Mouse (Mus musculus): ENCODE data around the gene Ttc23. TPM values are rescaled to one million over a fixed set of nuclear protein-coding genes. Genes with fewer than 3 reads are reported as not detected.
A peak's percentile ranks its signal among the peaks of the same experiment; 100 is the strongest.

The Ttc23 gene
- polyA plus RNA-seq, 1 experiment = 2.2 TPM

DNA sequence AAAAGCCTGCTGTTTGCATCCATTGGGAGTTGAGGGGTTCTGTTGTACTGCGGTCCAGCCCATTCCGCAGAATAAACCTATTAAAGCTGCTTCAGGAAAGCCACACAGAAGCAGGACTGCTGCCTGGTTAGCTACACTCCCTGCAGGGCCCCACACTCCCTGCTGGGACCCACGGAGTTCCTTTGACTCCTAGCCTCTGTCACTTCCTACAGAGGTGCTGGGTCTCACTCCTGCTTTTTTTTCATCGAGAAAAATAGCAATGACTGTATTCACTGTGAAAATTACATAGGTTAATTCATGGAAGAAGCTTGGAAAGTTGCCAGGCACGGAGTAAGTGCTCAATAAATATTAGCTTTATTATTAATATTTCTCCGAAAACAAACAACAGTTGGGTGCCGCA lies 146.2 kb downstream of the Ttc23 start:
- Histone ChIP-seq H3K27me3 (ENCODE audit: control insufficient read depth, insufficient read depth, low read length) (no peaks in the 10 kb centered on the region), H3K36me3 (ENCODE audit: control insufficient read depth, insufficient read depth, low read length) (no peaks in the 10 kb centered on the region), H3K4me1 (ENCODE audit: control insufficient read depth, insufficient read depth, insufficient read length, low read length) (no peaks in the 10 kb centered on the region), H3K27ac (ENCODE audit: insufficient read depth, low read depth, low read length) (no peak overlapping the region), H3K4me3 (ENCODE audit: low read depth, low read length) (no peak overlapping the region)
- WGBS = 40% methylated on average over 7 of the region's 7 CpGs
- TF ChIP-seq POLR2A (IDR thresholded peaks at IDR 0.05; ENCODE audit: low read depth, low read length) = no peak

DNA sequence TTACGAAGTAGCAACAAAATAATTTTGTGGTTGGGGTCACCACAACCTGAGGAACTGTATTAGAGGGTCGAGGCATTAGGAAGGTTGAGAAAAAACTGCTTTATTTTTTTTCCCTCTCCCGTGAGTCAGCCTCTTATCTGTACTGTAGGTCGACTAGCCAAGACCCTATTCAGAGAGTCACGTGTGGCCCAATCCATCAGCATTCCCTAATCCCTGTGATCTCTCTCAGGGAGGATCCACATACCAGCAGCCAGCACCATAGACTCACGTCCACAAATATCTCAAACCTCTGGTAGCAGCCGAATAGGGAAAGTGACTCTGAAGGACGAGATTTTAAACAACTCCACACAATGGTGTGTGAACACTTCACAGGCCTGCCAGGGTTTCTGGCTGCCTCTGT lies 149.9 kb downstream of the Ttc23 start:
- Histone ChIP-seq H3K36me3 (ENCODE audit: control insufficient read depth, insufficient read depth, low read length) (no peaks in the 10 kb centered on the region), H3K4me1 (ENCODE audit: control insufficient read depth, insufficient read depth, insufficient read length, low read length) (no peaks in the 10 kb centered on the region), H3K4me3 (ENCODE audit: low read depth, low read length) (no peak overlapping the region), H3K27ac (ENCODE audit: insufficient read depth, low read depth, low read length) (no peak overlapping the region), H3K27me3 (ENCODE audit: control insufficient read depth, insufficient read depth, low read length) (no peaks in the 10 kb centered on the region; the same call in 1 of the 2 replicates)
- no peak for TF ChIP-seq CTCF (IDR thresholded peaks at IDR 0.05; ENCODE audit: extremely low read depth, insufficient read length, insufficient replicate concordance, low read depth, low read length)
- TF ChIP-seq POLR2A (IDR thresholded peaks at IDR 0.05; ENCODE audit: low read depth, low read length) = no peak
- WGBS = 29% methylated on average over 8 of the region's 8 CpGs

DNA sequence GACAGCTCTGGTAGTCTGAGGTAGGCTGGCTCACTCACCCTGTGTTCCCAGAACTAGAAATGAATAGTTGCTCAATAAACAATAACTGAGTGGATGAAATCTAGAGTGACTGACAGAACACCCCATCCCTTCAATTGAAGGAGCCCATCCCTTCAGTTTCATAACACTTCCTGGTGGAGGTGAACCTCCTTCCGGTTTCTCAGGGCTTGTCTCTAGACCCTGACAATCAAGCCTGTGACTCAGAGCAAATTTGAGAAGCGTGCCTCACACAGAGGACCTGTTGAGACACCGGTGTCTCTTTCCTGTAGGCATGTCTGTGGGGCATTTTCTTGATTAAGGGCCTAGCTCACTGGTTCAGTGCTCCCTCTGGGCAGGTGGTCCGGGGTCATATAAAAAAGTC lies 151.3 kb downstream of the Ttc23 start:
- H3K4me1 ChIP-seq (ENCODE audit: control insufficient read depth, insufficient read depth, insufficient read length, low read length) = no peaks in the 10 kb centered on the region
- 79% methylated on average over 4 of the region's 4 CpGs for WGBS
- H3K27ac ChIP-seq (ENCODE audit: insufficient read depth, low read depth, low read length) = no peak overlapping the region
- H3K27me3 ChIP-seq (ENCODE audit: control insufficient read depth, insufficient read depth, low read length) = no peaks in the 10 kb centered on the region; the same call in 1 of the 2 replicates
- no peak overlapping the region for H3K4me3 ChIP-seq (ENCODE audit: low read depth, low read length)
- H3K36me3 ChIP-seq (ENCODE audit: control insufficient read depth, insufficient read depth, low read length) = no peaks in the 10 kb centered on the region
- TF ChIP-seq CTCF (IDR thresholded peaks at IDR 0.05; ENCODE audit: extremely low read depth, insufficient read length, insufficient replicate concordance, low read depth, low read length) (no peak), POLR2A (IDR thresholded peaks at IDR 0.05; ENCODE audit: low read depth, low read length) (no peak)

- Histone ChIP-seq H3K36me3 (ENCODE audit: control insufficient read depth, insufficient read depth, low read length) (no peaks in the 10 kb centered on the region), H3K27ac (ENCODE audit: insufficient read depth, low read depth, low read length) (no peak overlapping the region), H3K27me3 (ENCODE audit: control insufficient read depth, insufficient read depth, low read length) (no peaks in the 10 kb centered on the region; the same call in 1 of the 2 replicates), H3K4me1 (ENCODE audit: control insufficient read depth, insufficient read depth, insufficient read length, low read length) (no peaks in the 10 kb centered on the region), H3K4me3 (ENCODE audit: low read depth, low read length) (no peak overlapping the region)
- TF ChIP-seq POLR2A (IDR thresholded peaks at IDR 0.05; ENCODE audit: low read depth, low read length) = no peak
- no peak for TF ChIP-seq CTCF (IDR thresholded peaks at IDR 0.05; ENCODE audit: extremely low read depth, insufficient read length, insufficient replicate concordance, low read depth, low read length)
- 75% methylated on average over 6 of the region's 6 CpGs for WGBS
Observed at GRCm38 (mm10) chr7:67800547-67800946, 153.3 kb downstream of the Ttc23 start.

DNA sequence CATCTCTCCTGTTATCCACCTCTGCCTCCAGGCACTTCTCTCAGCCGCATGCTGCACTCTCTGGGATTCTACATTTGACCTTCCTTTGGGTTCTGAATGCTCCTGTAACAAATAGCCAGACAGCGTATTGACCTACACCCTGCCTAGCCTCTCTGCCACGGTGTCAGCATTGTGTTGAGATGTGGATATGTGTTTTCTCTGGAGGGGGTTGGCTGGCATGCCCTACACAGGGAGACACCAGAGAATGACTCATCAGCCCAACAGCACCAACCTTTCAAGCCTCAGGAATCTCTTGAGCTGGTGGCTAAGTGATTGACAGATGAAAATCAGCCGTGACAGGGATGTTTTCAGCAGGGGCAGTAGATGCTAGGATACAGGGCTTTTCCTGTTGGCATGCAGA lies 153.8 kb downstream of the Ttc23 start:
- Histone ChIP-seq H3K4me1 (ENCODE audit: control insufficient read depth, insufficient read depth, insufficient read length, low read length) (no peaks in the 10 kb centered on the region), H3K36me3 (ENCODE audit: control insufficient read depth, insufficient read depth, low read length) (no peaks in the 10 kb centered on the region), H3K27me3 (ENCODE audit: control insufficient read depth, insufficient read depth, low read length) (no peaks in the 10 kb centered on the region; the same call in 1 of the 2 replicates), H3K4me3 (ENCODE audit: low read depth, low read length) (no peak overlapping the region), H3K27ac (ENCODE audit: insufficient read depth, low read depth, low read length) (no peak overlapping the region)
- WGBS = 71% methylated on average over 4 of the region's 4 CpGs
- TF ChIP-seq POLR2A (IDR thresholded peaks at IDR 0.05; ENCODE audit: low read depth, low read length) (no peak), CTCF (IDR thresholded peaks at IDR 0.05; ENCODE audit: extremely low read depth, insufficient read length, insufficient replicate concordance, low read depth, low read length) (no peak)

GRCm38 (mm10) chr7:67803015-67803856 lies 156.0 kb downstream of the Ttc23 start:
- Histone ChIP-seq H3K36me3 (ENCODE audit: control insufficient read depth, insufficient read depth, low read length) (no peaks in the 10 kb centered on the region), H3K4me3 (ENCODE audit: low read depth, low read length) (peak overlapping the region; percentile 42), H3K4me1 (ENCODE audit: control insufficient read depth, insufficient read depth, insufficient read length, low read length) (no peaks in the 10 kb centered on the region), H3K27ac (ENCODE audit: insufficient read depth, low read depth, low read length) (no peak overlapping the region), H3K27me3 (ENCODE audit: control insufficient read depth, insufficient read depth, low read length) (no peaks in the 10 kb centered on the region; the same call in 1 of the 2 replicates)
- 14% methylated on average over 28 of the region's 28 CpGs for WGBS
- 0 out of 2 replicates have a peak, but pooled peaks have one; percentile 22 for TF ChIP-seq POLR2A (IDR thresholded peaks at IDR 0.05; ENCODE audit: low read depth, low read length)
- peak; percentile 81; the same call in 1 of the 2 replicates for TF ChIP-seq CTCF (IDR thresholded peaks at IDR 0.05; ENCODE audit: extremely low read depth, insufficient read length, insufficient replicate concordance, low read depth, low read length)

DNA sequence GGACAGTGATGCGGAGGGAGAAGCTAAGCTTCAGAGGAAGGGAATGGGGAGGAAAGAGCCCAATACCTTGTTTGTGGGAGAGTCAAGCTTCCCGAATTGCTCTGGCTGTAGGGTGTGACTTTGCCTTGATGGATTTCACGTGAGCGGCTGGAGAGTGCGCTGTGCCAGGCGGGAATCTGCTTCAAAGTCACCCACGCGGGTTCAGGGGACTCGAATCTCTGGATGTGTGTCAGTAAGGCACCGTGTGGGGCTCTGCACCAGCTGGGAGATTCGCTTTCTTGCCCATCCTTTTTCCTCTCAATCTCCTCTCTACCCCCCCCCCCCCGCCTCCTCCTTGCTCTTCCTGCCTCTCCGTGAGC lies 156.6 kb downstream of the Ttc23 start:
- Histone ChIP-seq H3K27ac (ENCODE audit: insufficient read depth, low read depth, low read length) (no peak overlapping the region), H3K36me3 (ENCODE audit: control insufficient read depth, insufficient read depth, low read length) (no peaks in the 10 kb centered on the region), H3K4me1 (ENCODE audit: control insufficient read depth, insufficient read depth, insufficient read length, low read length) (no peaks in the 10 kb centered on the region), H3K27me3 (ENCODE audit: control insufficient read depth, insufficient read depth, low read length) (no peaks in the 10 kb centered on the region; the same call in 1 of the 2 replicates), H3K4me3 (ENCODE audit: low read depth, low read length) (peak overlapping the region; percentile 42)
- TF ChIP-seq CTCF (IDR thresholded peaks at IDR 0.05; ENCODE audit: extremely low read depth, insufficient read length, insufficient replicate concordance, low read depth, low read length) (no peak), POLR2A (IDR thresholded peaks at IDR 0.05; ENCODE audit: low read depth, low read length) (no peak)
- WGBS = 13% methylated on average over 13 of the region's 13 CpGs

Other genes with a start within 250 kb of the Ttc23 start
- 5.1 and 16.6 TPM in 2 replicates for gene Lrrc28, start 2.1 kb upstream of the Ttc23 start, polyA plus RNA-seq (2012; rRNA removed)
- 15.2 and 24.8 TPM in 2 replicates for gene Synm, start 112.3 kb downstream of the Ttc23 start, polyA plus RNA-seq (2012; rRNA removed)